Mouse (Mus musculus) MEL (cell line): ENCODE results near the gene Mief1.

Experiments
- CTCF ChIP-seq, 3 experiments: IDR thresholded peaks in 2 of 3; conservative IDR thresholded peaks in 1 of 3; 2 replicates each; pipeline ENCODE4 v1.5.1; 2011 to 2012; ENCODE audit warnings: low read length in 3 of 3, low read depth in 2 of 3, mild to moderate bottlenecking in 2 of 3, improper control_type of control experiment in 1 of 3, inconsistent platforms in 1 of 3, mixed read lengths in 1 of 3, moderate library complexity in 1 of 3; ENCODE audit not compliant: control insufficient read depth in 1 of 3, insufficient read depth in 1 of 3, poor library complexity in 1 of 3, severe bottlenecking in 1 of 3
- E2F4 ChIP-seq: IDR thresholded peaks from 2 replicates; pipeline ENCODE4 v1.6.1; 2011; ENCODE audit warnings: low read depth, low read length, improper control_type of control experiment, borderline replicate concordance
- KAT2A ChIP-seq: conservative IDR thresholded peaks from 2 replicates; pipeline ENCODE4 v1.6.1; 2012; ENCODE audit warnings: low read depth, low read length, improper control_type of control experiment, inconsistent platforms
- MAX ChIP-seq: IDR thresholded peaks from 2 replicates; pipeline ENCODE4 v1.6.1; 2011; ENCODE audit warnings: low read length, improper control_type of control experiment
- POLR2A ChIP-seq, 2 experiments: IDR thresholded peaks; 2 replicates each; pipeline ENCODE4 v1.6.1; 2011 to 2012; ENCODE audit warnings: low read length in 2 of 2, mild to moderate bottlenecking in 2 of 2, control low read depth in 1 of 2, improper control_type of control experiment in 1 of 2, low read depth in 1 of 2, moderate library complexity in 1 of 2; ENCODE audit not compliant: control insufficient read depth in 1 of 2, insufficient read depth in 1 of 2, poor library complexity in 1 of 2
- UBTF ChIP-seq: IDR thresholded peaks from 2 replicates; pipeline ENCODE4 v1.6.1; 2012; ENCODE audit warnings: low read depth, mild to moderate bottlenecking, inconsistent platforms, low read length, improper control_type of control experiment, moderate library complexity, borderline replicate concordance; ENCODE audit not compliant: insufficient read depth
- USF1 ChIP-seq: IDR thresholded peaks from 2 replicates; pipeline ENCODE4 v1.6.1; 2014; ENCODE audit warnings: low read depth, mild to moderate bottlenecking, inconsistent platforms, low read length, improper control_type of control experiment, moderate library complexity
- ZNF384 ChIP-seq: IDR thresholded peaks from 2 replicates; pipeline ENCODE4 v1.6.1; 2012; ENCODE audit warnings: low read depth, mild to moderate bottlenecking, inconsistent platforms, low read length, improper control_type of control experiment

DNA sequence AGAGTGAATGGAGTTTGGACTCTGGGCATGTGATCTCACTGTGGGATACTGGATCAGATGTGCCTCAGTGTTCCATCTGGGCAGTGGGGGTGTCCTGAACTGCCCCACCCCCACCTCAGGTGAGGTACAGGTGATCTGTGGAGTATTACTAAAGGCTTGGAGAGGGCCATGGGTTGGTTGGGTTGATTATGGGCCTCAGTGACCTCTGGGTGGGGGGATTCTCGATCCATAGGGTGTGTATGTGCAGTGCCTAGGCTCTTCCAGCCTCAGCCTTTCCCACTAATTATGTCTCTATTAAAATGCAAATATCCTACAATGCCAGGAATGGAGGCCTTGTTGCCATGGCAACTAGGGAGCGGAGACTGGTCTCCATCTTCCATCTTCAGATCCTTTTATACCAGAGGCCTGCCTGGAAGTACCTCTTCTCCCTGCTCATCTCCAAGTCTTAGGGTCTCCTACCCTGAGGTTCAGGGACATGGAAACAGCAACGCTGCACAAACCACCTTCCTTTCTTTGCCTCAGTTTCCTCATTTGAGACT lies 38.1 kb downstream of the Mief1 start:
- TF ChIP-seq CTCF (IDR thresholded peaks at IDR 0.05 in 2 of 3, conservative IDR thresholded peaks at IDR 0.05 in 1 of 3; ENCODE audit: control insufficient read depth in 1 of 3, insufficient read depth in 1 of 3, low read depth in 2 of 3, low read length in 3 of 3, poor library complexity in 1 of 3, severe bottlenecking in 1 of 3) (no peak), MAX (no peak), USF1 (no peak), UBTF (no peak), ZNF384 (no peak), POLR2A (IDR thresholded peaks at IDR 0.05; ENCODE audit: control insufficient read depth in 1 of 2, insufficient read depth in 1 of 2, low read depth in 1 of 2, low read length in 2 of 2, poor library complexity in 1 of 2) (no peak), E2F4 (no peak), KAT2A (no peak)
